Mouse (Mus musculus): ENCODE data around the gene Mrgprf. TPM values are rescaled to one million over a fixed set of nuclear protein-coding genes. Genes with fewer than 3 reads are reported as not detected.

Gene Mrgprf
- polyA plus RNA-seq, 1 experiment from 2014 or later = not detected

- Histone ChIP-seq H3K4me3 (ENCODE audit: inconsistent target) (no peak overlapping the region), H3K27ac (no peak overlapping the region), H3K36me3 (ENCODE audit: inconsistent target) (no peaks in the 10 kb centered on the region), H3K79me2 (ENCODE audit: inconsistent target) (no peaks in the 10 kb centered on the region)
- WGBS (ENCODE audit: missing documents) = 67% methylated on average over 2 of the region's 2 CpGs
Observed at GRCm38 (mm10) chr7:145337889-145338288, 37.3 kb downstream of the Mrgprf start.

DNA sequence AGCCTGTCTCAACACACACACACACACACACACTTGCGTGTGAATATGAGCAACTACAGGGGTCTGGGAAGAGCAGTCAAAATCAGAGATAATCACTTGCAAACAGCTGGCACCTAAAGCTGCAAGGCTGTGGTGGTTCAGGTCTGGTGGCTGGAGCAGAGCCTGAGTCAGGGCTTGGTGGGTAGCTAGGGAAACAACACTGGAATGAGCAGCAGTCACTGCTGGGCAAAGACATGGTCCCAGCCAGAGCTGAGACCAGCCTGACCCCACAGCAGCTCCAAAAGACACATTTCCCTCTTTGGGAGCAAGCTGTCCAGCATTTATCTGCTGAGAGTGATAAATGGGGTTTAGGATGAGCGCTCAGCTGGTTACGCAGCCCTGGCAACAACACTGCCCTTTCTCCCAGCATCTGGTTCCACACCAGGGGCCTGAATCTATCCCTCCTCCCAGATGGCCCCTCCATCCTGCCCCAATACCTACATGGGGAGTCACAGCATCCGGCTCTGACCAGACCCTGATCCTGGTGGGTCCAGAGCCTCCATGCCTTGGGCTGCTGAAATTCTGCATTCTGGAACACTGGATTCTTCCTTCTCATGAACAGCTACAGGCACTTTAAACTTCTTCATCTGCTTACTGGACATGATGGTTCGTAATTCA, 39.7 kb downstream of the Mrgprf start:
- Histone ChIP-seq H3K36me3 (ENCODE audit: inconsistent target) (no peaks in the 10 kb centered on the region), H3K79me2 (ENCODE audit: inconsistent target) (no peaks in the 10 kb centered on the region), H3K27ac (no peak overlapping the region), H3K4me3 (ENCODE audit: inconsistent target) (no peak overlapping the region)
- WGBS (ENCODE audit: missing documents) = 81% methylated on average over 5 of the region's 5 CpGs

Other genes with a start within 250 kb of the Mrgprf start
- gene 1810010D01Rik, start 92.7 kb upstream of the Mrgprf start, polyA plus RNA-seq (2018) = 2.7 TPM in 1 of 3 replicates, not detected in the others
- 46.5 to 54.5 TPM (median 52.0 TPM) in 3 replicates for gene Tpcn2, start 16.8 kb upstream of the Mrgprf start, polyA plus RNA-seq (2018)
- gene Mrgprd, start 14.0 kb downstream of the Mrgprf start, polyA plus RNA-seq (2018) = not detected in 3 replicates

Measured in macrophage (primary cell).